Mouse (Mus musculus): ENCODE measurements around the gene Pdgfd.
A peak's percentile ranks its signal among the peaks of the same experiment; 100 is the strongest.

The Pdgfd gene

DNA sequence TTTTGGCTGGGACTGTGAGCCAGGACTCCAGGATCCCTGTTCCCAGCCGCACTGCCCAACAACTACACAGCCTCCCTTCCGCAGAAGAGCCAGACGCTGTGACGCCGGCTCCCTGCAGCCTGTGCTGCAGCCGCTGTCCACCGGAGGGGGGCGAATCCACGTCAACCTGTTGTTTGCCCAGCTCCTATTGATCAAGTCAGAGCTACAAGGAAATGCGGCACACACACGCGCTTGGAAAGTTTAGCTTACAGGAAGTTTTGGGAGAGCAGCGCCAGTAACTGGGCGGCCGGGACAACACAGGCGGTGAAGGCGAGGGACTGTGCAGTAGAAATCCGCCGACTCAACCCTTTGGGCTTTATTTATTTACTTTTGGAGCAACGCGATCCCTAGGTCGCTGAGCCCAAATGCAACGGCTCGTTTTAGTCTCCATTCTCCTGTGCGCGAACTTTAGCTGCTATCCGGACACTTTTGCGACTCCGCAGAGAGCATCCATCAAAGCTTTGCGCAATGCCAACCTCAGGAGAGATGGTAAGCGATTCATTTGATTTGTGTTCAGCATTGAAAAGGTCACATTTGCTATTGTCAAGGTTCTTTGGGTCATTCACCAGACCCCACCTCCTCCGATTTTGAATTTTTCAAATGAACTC is at the start of gene Pdgfd:
Gene Pdgfd (plus strand): TSS at position 194 of the 647 bp plus-strand sequence.
- DNase-seq (ENCODE audit: low spot score) = no peak

DNA sequence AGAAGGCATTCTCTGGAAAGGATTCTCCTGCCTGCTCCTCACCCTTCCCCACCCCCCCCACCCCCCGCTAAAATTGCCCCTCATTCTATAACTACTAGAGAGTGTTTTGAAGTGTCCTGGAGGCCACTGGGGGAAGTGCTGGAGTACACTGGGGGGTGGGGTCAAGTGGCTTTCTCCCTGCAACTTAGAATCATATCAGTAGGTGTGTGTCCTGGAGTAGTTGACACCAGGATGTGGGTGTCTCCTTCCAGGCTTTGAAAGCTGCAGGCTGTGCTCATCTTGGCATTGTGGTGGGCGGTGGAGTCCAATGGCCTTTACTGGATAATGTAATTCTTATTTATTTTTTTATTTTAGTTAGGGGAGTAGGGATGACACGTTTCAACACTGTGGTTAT is 651 bp downstream of the Pdgfd start:
- DNase-seq (ENCODE audit: low spot score) = no peak

DNA sequence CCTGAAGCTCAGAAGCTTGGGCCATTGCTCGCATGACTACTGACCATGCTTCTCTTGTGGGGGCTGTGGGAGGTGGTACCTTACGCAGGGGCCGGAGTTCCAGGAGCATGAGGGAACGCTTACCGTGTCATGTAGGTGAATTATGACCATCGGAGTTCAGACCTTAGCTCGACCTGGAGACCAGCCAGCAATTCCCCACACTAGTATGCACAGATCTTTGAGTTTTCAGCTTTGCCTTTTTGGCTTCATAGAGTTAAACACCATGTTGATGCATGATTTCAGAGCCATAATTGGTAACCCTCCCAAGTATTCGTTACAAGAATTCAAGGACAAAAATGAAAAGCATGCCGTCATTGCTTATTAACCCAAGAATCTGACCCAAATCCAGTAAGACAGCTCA is 2.6 kb downstream of the Pdgfd start:
- DNase-seq (ENCODE audit: low spot score) = no peak

DNA sequence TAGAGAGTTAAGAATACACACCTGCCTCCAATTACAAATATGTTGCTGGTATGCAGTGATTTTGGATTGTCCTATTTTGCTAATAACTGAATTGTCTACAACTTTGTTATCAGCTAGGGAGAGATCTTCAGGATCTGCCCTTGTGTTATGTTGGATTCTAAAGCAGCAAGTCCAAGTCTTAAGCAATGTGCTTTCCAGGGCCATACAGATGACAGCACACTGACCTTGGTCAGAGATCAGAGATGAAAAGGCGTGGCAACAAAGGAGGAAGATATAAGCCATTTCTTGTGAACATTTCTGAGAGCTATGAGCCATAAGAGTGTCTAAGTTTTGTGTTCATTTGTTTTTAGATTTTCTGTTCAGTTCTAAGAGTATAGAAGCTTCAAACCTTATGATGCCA is 4.9 kb downstream of the Pdgfd start:
- DNase-seq (ENCODE audit: low spot score) = no peak

DNA sequence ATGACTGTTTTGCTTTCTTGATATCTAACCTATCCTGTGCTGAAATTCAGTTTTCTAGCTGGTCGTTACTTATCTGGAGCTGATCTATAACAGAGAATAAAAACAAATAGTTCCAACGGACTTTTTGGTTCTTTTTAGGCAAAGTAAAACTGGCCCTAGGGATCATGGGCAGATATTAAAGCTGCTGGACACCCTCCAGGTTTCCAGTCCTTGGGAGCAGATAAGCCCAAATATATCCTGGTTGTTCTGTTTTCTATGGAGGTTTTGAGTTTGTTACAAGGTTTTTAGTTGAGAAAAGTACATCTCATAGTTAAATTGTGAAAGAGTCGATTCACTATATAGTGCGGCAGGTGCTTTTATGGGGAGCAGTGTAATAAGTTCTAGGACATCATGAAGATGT is 7.3 kb downstream of the Pdgfd start:
- DNase-seq (ENCODE audit: low spot score) = no peak

DNA sequence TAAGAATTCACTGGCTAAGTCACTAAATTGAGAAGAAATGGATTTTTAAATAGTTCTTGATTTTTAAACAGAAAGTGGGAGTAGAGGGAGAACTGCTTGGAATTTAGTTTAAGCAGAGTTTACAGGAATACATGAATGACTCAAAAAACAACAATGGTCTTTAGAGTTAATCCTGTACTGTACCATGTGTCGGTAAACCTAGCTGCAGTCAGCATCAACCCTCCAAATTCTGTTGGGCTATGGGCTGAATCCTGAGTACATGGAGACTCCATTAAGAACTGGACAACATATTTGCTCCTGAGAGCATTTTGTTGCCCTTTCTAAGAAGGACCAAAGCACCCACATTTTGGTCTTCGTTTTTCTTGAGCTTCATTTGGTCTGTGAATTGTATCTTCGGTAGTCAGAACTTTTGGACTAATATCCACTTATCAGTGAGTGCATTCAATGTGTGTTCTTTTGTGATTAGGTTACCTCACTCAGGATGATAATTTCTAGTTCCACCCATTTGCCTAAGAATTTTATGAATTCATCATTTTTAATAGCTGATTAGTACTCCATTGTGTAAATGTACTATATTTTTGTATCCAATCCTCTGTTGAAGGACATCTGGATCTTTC is 14.0 kb downstream of the Pdgfd start:
- DNase-seq (ENCODE audit: low spot score) = peak; percentile 13

DNA sequence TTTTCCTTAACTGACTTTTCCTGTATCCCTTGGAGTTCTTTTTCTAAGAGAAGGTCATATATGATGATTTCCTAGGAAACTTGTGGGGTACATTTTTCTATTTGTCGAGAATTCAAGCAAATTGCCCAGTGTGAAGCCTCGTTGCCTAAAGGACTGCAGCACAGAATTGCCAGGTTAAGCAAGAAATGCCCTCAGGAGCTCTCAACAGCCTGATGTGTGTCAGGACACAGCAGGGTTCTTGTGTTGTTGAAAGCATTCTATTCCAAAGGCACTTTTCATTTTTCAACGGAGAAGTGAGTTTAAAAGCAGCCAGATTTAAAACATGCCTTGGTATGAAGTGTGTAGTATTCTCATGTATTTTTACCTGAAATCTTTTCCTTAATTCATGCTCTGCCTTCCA is 19.6 kb downstream of the Pdgfd start:
- DNase-seq (ENCODE audit: low spot score) = no peak

DNA sequence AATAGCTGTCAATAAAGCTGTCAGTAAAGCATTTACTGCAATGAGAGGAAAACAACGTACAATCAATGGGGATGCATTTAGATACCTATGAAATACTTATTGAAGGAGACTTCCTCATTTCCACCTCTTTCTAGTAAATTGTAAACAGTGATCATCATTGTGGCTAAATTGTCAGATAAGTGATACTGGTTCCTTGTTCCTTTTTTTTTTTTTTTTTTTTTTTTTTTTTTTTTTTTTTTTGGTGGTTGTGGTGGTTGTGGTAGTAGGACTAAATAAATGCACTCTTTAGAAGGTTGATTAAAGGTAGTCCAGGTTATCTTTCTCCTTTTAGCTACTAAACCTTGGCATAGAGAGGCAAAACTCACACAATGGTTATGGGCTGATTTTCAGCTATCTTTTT is 25.0 kb downstream of the Pdgfd start:
- no peak for DNase-seq (ENCODE audit: low spot score)

DNA sequence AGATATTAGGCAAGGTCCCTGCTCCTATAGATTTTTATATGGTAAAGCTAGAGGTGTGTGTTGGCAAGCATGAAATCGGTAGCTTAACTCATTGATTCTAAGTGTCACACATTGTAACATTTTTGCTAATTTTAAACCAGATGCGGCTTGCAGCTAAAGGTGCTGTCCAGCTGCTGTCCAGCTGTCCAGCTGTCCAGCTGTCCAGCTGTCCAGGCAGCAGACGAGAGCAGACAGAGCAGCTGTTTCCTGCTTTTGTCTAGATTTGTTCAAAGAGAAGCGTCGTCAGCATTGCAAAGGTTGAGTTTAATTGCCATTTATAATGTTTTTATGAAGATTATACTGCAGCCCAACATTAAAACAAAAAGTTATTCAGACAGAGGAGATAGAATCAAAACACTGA is 44.5 kb downstream of the Pdgfd start:
- no peak for DNase-seq (ENCODE audit: low spot score)

DNA sequence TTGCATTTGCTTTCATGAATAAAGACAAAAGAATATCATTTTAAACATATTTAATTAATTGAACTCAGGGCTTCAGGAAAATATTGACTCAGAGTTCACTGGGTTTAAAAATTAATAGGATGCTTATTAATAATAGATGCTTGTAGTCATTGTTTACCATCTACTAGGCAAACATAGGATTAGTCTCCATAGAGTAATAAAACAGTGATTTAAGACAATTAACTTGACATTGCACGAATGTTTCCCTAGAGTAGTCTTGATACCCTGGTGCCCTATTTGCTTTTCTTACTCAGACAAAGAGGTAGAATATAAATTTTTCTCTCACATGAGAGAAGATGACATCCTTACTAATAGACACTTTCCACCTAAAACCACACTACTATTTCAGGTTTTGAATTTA is 49.1 kb downstream of the Pdgfd start:
- no peak for DNase-seq (ENCODE audit: low spot score)

DNA sequence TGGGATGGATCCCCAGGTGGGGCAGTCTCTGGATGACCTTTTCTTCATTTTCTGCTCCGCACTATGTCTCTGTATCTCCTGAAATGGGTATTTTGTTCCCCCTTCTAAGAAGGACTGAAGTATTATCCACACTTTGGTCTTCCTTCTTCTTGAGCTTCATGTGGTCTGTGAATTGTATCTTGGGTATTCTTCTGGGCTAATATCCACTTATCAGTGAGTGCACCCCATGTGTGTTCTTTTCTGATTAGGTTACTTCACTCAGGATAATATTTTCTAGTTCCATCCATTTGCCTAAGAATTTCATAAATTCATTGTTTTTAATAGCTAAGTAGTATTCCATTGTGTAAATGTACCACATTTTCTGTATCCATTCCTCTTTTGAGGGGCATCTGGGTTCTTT is 67.6 kb downstream of the Pdgfd start:
- peak; percentile 34 for DNase-seq (ENCODE audit: low spot score)

DNA sequence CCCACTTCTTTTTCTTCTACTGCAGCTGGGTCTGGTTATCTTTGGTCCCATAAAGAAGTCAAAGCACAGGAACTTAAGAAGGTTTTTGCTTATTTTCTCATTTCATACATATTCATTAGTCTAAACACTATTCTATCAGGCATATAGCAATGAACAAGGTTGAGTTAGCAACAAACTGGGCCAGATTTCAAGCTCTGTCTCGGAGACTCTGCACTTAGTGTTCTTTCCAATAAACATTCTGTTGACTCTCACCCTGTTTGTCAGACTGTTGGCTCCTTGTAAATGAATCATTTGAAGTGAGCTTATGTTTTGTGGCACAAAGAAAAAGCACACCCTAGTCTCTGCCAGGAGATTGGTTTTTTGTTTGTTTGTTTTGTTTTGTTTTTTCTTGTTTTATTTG is 81.9 kb downstream of the Pdgfd start:
- no peak for DNase-seq (ENCODE audit: low spot score)

DNA sequence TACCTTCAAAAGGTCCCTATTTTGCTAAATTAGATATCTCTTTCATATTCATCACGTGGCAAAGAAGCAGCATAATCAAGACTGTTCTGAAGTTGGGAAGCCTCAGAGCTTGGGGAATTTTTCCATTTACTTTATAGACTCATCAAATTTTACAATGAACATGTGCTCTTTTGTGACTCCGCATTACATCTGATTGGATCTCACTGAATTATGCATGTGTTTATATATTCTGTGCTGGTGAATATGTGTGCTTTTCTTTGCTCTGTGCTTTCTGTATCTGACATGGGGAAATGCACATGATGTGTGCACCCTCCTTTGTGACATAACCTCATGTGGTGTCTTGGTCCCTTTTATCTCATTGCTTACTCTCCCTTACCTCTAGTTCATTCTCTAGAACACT is 83.6 kb downstream of the Pdgfd start:
- DNase-seq (ENCODE audit: low spot score) = no peak

DNA sequence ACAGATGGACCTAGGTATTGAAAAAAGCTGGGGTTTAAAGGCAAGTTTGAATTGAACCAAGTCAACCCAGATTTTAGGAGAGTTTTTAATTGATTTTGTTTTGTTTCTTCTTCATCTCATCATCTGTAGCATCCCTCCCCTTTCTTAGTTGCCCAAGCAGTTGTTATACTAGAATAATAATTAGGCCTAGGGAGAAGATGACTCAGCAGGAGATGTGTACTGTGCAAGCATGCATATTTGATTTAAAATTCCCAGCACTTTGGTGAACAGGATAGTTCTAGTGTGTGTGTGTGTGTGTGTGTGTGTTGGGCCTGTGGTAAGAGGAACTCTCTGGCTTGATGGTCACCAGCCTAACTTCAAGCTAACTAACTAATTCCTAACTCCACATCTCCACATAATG is 88.7 kb downstream of the Pdgfd start:
- no peak for DNase-seq (ENCODE audit: low spot score)

DNA sequence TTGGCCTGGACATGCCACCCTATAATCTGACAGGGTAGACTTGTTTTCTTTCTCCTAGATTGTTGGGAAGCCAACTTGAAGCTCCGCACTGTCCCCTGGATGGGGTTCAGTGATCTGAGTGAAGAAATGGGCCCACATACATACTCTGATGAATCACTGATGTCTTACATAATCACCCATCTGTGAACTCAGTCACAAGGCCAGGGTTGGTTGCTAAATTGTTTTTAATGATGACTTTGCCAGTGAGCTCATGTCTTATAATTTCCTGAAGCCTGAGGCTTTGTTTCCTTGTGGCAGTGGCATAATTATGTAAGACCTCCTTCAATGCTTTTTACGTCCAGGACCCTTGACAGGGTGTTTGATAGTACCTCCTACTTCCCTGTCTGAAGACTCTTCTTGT is 96.4 kb downstream of the Pdgfd start:
- no peak for DNase-seq (ENCODE audit: low spot score)

DNA sequence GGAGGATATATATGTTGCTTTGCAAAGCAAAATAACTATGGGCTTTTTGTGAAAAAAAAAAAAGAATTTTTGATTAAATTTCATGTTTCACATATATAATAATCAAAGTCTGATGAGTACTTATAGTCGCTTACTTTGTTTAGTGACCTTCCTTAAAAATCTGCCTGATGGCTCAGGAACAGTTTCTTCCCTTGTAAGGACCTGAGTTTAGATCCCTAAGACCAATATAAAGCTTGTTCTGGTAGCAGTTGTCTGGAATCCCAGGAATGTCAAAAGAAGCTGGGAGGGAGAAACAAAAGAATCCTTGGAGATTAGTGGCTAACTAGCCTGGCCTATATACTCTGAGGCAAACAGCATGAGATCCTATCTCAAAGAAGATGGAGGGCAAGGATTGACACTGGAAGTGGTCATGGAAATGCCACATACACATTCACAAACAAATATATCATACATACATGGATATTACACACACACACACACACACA is 101.5 kb downstream of the Pdgfd start, which contains the start of gene Ddi1:
Gene Ddi1 (minus strand): TSS at position 51 of the 485 bp plus-strand sequence.
- no peak for DNase-seq (ENCODE audit: low spot score)

DNA sequence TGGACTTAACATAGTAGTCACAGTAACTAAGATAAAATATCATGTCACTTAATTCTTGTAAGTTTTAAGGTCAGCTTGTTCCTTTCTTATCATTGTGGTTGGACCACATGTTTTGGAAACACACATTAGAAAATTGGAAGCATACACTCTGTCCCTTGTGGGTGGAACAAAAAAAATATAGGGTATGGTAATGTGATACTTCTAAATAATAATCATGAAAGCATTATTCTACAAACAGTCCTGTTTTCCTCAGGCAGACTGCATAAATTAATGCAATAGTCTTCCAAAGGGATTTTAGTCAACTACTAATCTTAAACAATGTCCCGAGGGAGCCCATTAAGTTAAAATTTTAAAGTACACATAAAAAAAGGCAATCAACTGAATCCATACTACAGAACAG is 108.0 kb downstream of the Pdgfd start:
- DNase-seq (ENCODE audit: low spot score) = no peak

DNA sequence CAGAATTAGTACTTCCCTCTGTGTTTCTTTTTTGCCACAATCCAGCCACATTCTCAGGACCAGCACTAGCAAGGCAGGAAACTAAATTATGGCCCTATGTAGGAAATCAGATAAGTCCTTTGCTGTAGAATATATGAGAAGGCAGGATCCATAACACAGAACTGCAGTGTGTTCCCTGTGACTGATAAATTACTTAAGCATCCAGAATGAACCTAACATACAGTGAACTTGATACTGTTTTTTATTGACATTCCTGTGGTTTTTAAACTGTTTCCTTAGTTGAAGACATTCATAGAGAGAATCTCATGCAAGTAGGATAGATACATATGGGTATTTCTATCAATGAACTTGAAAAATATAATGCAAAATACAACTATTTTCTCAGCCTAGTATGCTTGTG is 109.1 kb downstream of the Pdgfd start:
- no peak for DNase-seq (ENCODE audit: low spot score)

DNA sequence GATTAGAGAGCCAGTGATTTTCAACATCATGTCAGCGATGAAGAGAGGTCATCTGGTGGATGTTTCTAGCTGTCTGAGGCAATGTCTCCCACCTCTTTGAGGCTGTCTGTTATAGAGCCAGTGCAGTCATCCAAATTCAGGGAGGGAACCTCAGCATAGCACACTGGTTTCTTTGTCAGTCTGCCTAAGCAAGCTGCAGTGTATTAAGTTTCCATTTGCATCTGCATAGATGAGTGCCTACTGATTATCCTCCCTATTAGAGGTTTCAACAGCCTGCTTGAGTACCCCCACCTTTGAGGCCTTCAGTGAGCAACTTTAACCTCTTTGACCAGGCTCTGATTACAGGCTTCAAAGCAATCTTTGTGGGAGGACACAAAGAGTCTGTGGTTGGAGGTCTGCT is 118.4 kb downstream of the Pdgfd start:
- DNase-seq (ENCODE audit: low spot score) = no peak

DNA sequence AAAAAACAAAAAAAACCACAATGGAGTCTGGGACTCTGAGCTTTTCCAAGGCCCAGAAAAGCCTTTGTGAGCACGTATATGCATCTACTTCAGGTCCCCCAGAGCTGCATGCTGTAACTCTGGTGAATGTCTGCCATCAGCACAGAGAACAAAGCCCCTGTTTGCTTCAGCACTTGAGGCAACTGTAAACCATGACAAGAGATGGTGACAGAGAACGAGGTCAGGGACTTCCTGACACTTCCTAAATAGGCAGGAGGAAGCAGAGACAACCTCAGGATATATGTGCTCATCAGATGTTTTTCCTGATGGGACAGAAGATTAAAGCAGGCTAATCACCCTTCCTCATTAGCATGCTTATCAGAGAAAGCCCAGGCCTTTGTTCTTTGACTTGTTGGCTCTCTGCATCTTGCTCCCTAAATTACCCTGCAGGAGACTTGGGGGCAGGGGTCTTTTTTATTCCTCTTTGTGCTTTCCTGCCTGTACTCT is 120.9 kb downstream of the Pdgfd start:
- no peak for DNase-seq (ENCODE audit: low spot score)

DNA sequence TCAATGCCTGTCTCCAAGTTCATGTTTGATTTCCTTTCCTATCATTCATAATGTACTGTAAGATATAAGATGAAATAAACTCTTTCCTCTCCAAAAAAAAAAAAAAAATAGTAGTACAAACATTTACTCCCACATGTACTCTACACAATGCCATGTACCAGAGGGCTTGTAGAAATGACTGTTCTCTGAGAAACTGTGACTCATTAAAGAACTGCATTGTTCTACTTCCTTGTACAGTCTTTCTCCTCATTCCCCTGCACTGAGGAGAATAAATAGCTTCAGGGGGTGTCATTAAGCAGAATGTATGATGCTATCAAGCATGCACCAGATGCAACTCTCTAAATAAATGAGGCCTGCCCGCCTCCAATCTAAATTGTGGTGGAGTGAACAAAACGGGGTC is 130.2 kb downstream of the Pdgfd start:
- no peak for DNase-seq (ENCODE audit: low spot score)

DNA sequence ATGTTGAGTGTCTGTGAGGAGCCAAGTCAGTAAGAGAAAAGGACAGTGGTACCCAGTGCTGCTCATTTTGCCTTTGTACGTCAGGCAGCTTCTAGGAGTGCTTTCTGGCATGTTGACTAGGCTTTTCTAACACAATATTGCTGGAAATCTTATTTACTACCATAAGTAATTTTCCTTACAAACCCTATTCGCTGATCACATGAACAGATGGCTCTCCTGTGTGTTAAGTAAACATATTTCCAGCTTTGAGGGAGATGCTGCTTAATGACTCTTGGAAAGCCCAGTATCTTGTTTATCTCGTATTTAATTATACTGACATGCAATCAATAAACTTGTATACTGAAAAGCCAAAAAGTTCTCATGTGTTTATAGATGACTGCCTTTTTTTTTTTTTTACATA is 133.7 kb downstream of the Pdgfd start:
- DNase-seq (ENCODE audit: low spot score) = no peak

DNA sequence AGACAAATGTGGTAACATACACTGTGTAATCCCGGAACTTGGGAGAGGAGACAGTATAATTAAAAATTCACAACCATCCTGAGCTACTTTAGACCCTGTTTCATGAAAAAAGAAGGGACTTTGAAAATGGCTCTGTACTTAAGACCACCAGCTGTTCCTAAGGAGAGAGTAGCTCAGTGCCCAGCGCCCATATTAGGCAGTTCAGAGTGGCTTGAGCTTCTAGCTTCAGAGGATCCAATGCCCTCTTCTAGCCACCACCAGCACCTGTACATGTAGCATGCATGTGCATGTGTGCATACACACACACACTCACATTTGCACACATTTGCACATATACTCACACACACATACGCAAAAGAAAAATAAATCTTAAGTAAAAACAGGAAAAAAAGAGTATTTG is 136.2 kb downstream of the Pdgfd start:
- no peak for DNase-seq (ENCODE audit: low spot score)

DNA sequence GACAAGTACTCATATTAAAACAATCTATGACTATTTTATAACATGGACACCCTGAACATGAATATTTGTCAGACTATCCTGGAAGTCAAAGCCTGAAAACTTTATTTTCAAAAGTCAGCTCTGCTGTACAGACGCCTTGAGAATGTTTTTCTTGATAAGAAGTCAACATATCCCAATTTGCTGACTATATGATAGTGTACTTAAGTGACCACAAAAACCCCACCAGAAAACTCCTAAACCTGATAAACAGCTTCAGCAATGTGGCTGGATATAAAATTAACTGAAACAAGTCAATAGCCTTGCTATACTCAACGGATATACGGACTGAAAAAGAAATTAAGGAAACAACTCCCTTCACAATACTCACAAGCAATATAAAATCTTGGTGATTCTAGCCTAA is 137.5 kb downstream of the Pdgfd start:
- DNase-seq (ENCODE audit: low spot score) = no peak
